Mouse (Mus musculus) granulocyte monocyte progenitor cell, adult 5-6 weeks (primary cell): ENCODE results near the gene Coa3. TPM values are rescaled to one million over a fixed set of nuclear protein-coding genes. Genes with fewer than 3 reads are reported as not detected.
A peak's percentile ranks its signal among the peaks of the same experiment; 100 is the strongest.

Source experiments
- ATAC-seq: replicated peaks from 2 replicates; pipeline ENCODE4 v1.8.0; 2016; ENCODE audit warnings: mild to moderate bottlenecking, moderate TSS enrichment, inconsistent platforms; ENCODE audit not compliant: poor library complexity, severe bottlenecking
- total RNA-seq, 2 experiments: library from RNA; stranded (forward) in 1 of 2; stranded (reverse) in 1 of 2; fragments of 200-712, 200-1000 nt in 1 of 2; fragments of >200 nt in 1 of 2; fragmentation: Nextera tagmentation in 1 of 2; gene quantifications; 2 replicates each; pipeline ENCODE4 v1.2.3; 2014 to 2017

Coa3 gene
- total RNA-seq, 2 experiments from 2014 or later, result 35.5 to 53.2 TPM

DNA sequence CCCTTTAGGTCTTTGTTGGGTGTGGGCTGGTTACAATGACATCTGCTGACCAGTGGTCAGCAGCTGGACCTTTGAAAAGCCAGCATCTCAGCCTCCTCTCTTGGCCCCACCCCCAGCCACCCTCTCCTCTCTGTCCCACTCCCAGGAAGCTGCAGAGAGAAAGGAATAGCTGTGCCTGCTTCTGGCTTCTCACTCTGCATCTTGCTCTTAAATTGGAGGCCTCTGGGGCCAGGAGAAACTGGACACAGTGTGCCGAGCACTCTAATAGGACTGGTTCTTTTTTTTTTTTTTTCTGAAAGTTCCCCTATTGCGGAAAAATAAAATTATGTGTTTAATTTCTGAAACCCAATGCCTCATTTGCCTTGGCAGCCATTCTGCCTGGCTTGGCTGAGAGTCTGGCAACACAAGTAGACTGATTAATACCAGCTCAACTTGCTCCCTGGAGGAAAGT, 48.8 kb downstream of the Coa3 start:
- ATAC-seq, result no peak

DNA sequence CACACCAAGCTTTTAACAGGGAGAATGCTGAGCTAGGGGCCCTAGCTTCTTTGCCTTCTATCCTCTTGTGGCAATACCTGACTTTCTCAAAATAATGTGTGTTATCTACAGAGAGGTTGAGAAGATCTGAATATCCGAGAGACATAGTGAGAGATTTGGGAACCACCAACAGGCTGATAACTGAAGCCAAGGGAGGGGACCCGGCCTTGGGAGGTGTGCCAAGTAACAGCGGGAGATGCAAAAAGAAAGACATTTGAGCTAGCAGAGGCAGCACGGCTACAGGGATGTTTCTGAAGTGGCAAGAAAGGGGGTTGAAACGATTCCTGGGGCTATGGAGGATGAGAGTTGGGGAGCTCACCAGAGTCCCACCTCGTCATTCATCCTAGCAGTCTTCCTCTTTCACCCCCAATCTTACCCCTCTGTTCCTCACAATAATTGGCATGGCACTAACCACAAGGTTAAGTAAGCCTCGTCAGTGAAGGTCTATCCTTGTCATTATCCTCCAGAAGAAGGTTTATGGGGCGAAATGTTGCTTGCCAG, 49.5 kb downstream of the Coa3 start:
- peak; percentile 36 for ATAC-seq

Other genes starting within 250 kb of the Coa3 start
- 9.3 and 15.7 TPM in 2 replicates for gene Naglu, start 209.1 kb downstream of the Coa3 start, total RNA-seq (2014; fragmentation: Nextera tagmentation)
- 12.7 and 13.7 TPM in 2 replicates for gene Naglu, start 209.1 kb downstream of the Coa3 start, total RNA-seq (2017)
- 1.5 and 12.9 TPM in 2 replicates for gene Hsd17b1, start 200.7 kb downstream of the Coa3 start, total RNA-seq (2014; fragmentation: Nextera tagmentation)
- 7.4 and 8.2 TPM in 2 replicates for gene Hsd17b1, start 200.7 kb downstream of the Coa3 start, total RNA-seq (2017)
- gene Coasy, start 196.5 kb downstream of the Coa3 start, total RNA-seq (2014; fragmentation: Nextera tagmentation), result 26.8 and 35.8 TPM in 2 replicates
- gene Coasy, start 196.5 kb downstream of the Coa3 start, total RNA-seq (2017), result 30.5 and 32.2 TPM in 2 replicates
- gene Mlx, start 191.8 kb downstream of the Coa3 start, total RNA-seq (2014; fragmentation: Nextera tagmentation), result 76.1 and 81.6 TPM in 2 replicates
- 68.2 and 82.4 TPM in 2 replicates for gene Mlx, start 191.8 kb downstream of the Coa3 start, total RNA-seq (2017)
- gene Psmc3ip, start 183.7 kb downstream of the Coa3 start, total RNA-seq (2014; fragmentation: Nextera tagmentation), result 51.8 and 62.8 TPM in 2 replicates
- gene Psmc3ip, start 183.7 kb downstream of the Coa3 start, total RNA-seq (2017), result 42.9 and 63.5 TPM in 2 replicates
- gene Retreg3, start 159.2 kb downstream of the Coa3 start, total RNA-seq (2014; fragmentation: Nextera tagmentation), result 12.3 and 15.7 TPM in 2 replicates
- 20.0 and 27.4 TPM in 2 replicates for gene Retreg3, start 159.2 kb downstream of the Coa3 start, total RNA-seq (2017)
- gene Tubg1, start 159.2 kb downstream of the Coa3 start, total RNA-seq (2014; fragmentation: Nextera tagmentation), result 27.6 and 53.4 TPM in 2 replicates
- 25.8 and 43.7 TPM in 2 replicates for gene Tubg1, start 159.2 kb downstream of the Coa3 start, total RNA-seq (2017)
- gene Tubg2, start 123.2 kb downstream of the Coa3 start, total RNA-seq (2014; fragmentation: Nextera tagmentation), result not detected in 2 replicates
- not detected in 2 replicates for gene Tubg2, start 123.2 kb downstream of the Coa3 start, total RNA-seq (2017)
- gene Cntnap1, start 108.6 kb downstream of the Coa3 start, total RNA-seq (2014; fragmentation: Nextera tagmentation), result 0.41 and 0.83 TPM in 2 replicates
- 0.36 and 0.65 TPM in 2 replicates for gene Cntnap1, start 108.6 kb downstream of the Coa3 start, total RNA-seq (2017)
- 1.4 TPM in 1 of 2 replicates, not detected in the other for gene Plekhh3, start 107.8 kb downstream of the Coa3 start, total RNA-seq (2014; fragmentation: Nextera tagmentation)
- 0.47 TPM in 1 of 2 replicates, not detected in the other for gene Plekhh3, start 107.8 kb downstream of the Coa3 start, total RNA-seq (2017)
- gene Ccr10, start 103.7 kb downstream of the Coa3 start, total RNA-seq (2014; fragmentation: Nextera tagmentation), result not detected in 2 replicates
- 0.09 TPM in 1 of 2 replicates, not detected in the other for gene Ccr10, start 103.7 kb downstream of the Coa3 start, total RNA-seq (2017)
- gene Ezh1, start 52.7 kb downstream of the Coa3 start, total RNA-seq (2014; fragmentation: Nextera tagmentation), result 15.2 and 31.0 TPM in 2 replicates
- gene Ezh1, start 52.7 kb downstream of the Coa3 start, total RNA-seq (2017), result 13.6 and 17.7 TPM in 2 replicates
- not detected in 2 replicates for gene Ramp2, start 33.1 kb downstream of the Coa3 start, total RNA-seq (2014; fragmentation: Nextera tagmentation)
- gene Ramp2, start 33.1 kb downstream of the Coa3 start, total RNA-seq (2017), result 0.98 and 1.4 TPM in 2 replicates
- gene Vps25, start 25.4 kb downstream of the Coa3 start, total RNA-seq (2014; fragmentation: Nextera tagmentation), result 176 and 203 TPM in 2 replicates
- 76.7 and 80.4 TPM in 2 replicates for gene Vps25, start 25.4 kb downstream of the Coa3 start, total RNA-seq (2017)
- gene Wnk4, start 18.5 kb downstream of the Coa3 start, total RNA-seq (2014; fragmentation: Nextera tagmentation), result not detected in 2 replicates
- 2.6 TPM in 1 of 2 replicates, not detected in the other for gene Wnk4, start 18.5 kb downstream of the Coa3 start, total RNA-seq (2017)
- not detected in 2 replicates for gene Cntd1, start 102 bp downstream of the Coa3 start, total RNA-seq (2014; fragmentation: Nextera tagmentation)
- 0.72 and 3.3 TPM in 2 replicates for gene Cntd1, start 102 bp downstream of the Coa3 start, total RNA-seq (2017)
- 58.4 and 81.1 TPM in 2 replicates for gene Becn1, start 23.2 kb upstream of the Coa3 start, total RNA-seq (2014; fragmentation: Nextera tagmentation)
- 177 and 214 TPM in 2 replicates for gene Becn1, start 23.2 kb upstream of the Coa3 start, total RNA-seq (2017)
- gene Psme3, start 37.1 kb upstream of the Coa3 start, total RNA-seq (2014; fragmentation: Nextera tagmentation), result 163 and 205 TPM in 2 replicates
- gene Psme3, start 37.1 kb upstream of the Coa3 start, total RNA-seq (2017), result 121 and 138 TPM in 2 replicates
- 2.8 and 3.7 TPM in 2 replicates for gene Aoc2, start 45.9 kb upstream of the Coa3 start, total RNA-seq (2014; fragmentation: Nextera tagmentation)
- 1.8 and 2.0 TPM in 2 replicates for gene Aoc2, start 45.9 kb upstream of the Coa3 start, total RNA-seq (2017)
- gene Aoc3, start 51.5 kb upstream of the Coa3 start, total RNA-seq (2014; fragmentation: Nextera tagmentation), result not detected in 2 replicates
- not detected in 2 replicates for gene Aoc3, start 51.5 kb upstream of the Coa3 start, total RNA-seq (2017)
- gene G6pc, start 88.4 kb upstream of the Coa3 start, total RNA-seq (2014; fragmentation: Nextera tagmentation), result not detected in 2 replicates
- gene G6pc, start 88.4 kb upstream of the Coa3 start, total RNA-seq (2017), result not detected in 2 replicates
- gene Aarsd1, start 138.5 kb upstream of the Coa3 start, total RNA-seq (2014; fragmentation: Nextera tagmentation), result 59.3 and 82.3 TPM in 2 replicates
- 63.1 and 74.5 TPM in 2 replicates for gene Aarsd1, start 138.5 kb upstream of the Coa3 start, total RNA-seq (2017)
- gene Gm27029, start 145.7 kb upstream of the Coa3 start, total RNA-seq (2014; fragmentation: Nextera tagmentation), result 6.6 TPM in 1 of 2 replicates, not detected in the other
- gene Gm27029, start 145.7 kb upstream of the Coa3 start, total RNA-seq (2017), result 7.8 TPM in 1 of 2 replicates, not detected in the other
- gene Rundc1, start 146.0 kb upstream of the Coa3 start, total RNA-seq (2014; fragmentation: Nextera tagmentation), result 5.7 and 8.1 TPM in 2 replicates
- gene Rundc1, start 146.0 kb upstream of the Coa3 start, total RNA-seq (2017), result 4.3 and 6.0 TPM in 2 replicates
- 0.49 and 2.7 TPM in 2 replicates for gene Ptges3l, start 146.2 kb upstream of the Coa3 start, total RNA-seq (2014; fragmentation: Nextera tagmentation)
- gene Ptges3l, start 146.2 kb upstream of the Coa3 start, total RNA-seq (2017), result 0.52 and 9.1 TPM in 2 replicates
- gene Rpl27, start 163.2 kb upstream of the Coa3 start, total RNA-seq (2014; fragmentation: Nextera tagmentation), result 1,057 and 1,193 TPM in 2 replicates
- 795 and 2,552 TPM in 2 replicates for gene Rpl27, start 163.2 kb upstream of the Coa3 start, total RNA-seq (2017)
- gene Ifi35, start 169.3 kb upstream of the Coa3 start, total RNA-seq (2014; fragmentation: Nextera tagmentation), result 26.9 and 29.5 TPM in 2 replicates
- 27.7 and 33.0 TPM in 2 replicates for gene Ifi35, start 169.3 kb upstream of the Coa3 start, total RNA-seq (2017)
- 1.4 and 3.0 TPM in 2 replicates for gene Rnd2, start 185.9 kb upstream of the Coa3 start, total RNA-seq (2014; fragmentation: Nextera tagmentation)
- 0.52 and 2.2 TPM in 2 replicates for gene Rnd2, start 185.9 kb upstream of the Coa3 start, total RNA-seq (2017)
- gene Vat1, start 187.1 kb upstream of the Coa3 start, total RNA-seq (2014; fragmentation: Nextera tagmentation), result 77.1 and 85.8 TPM in 2 replicates
- gene Vat1, start 187.1 kb upstream of the Coa3 start, total RNA-seq (2017), result 56.3 and 66.2 TPM in 2 replicates